Mouse (Mus musculus) hindbrain, embryonic 10.5 days (tissue): Measurements from ENCODE around the gene Tcea2. TPM values are rescaled to one million over a fixed set of nuclear protein-coding genes. Genes with fewer than 3 reads are reported as not detected.
A peak's percentile ranks its signal among the peaks of the same experiment; 100 is the strongest.

Experiments
- DNase-seq: peaks from one replicate; pipeline ENCODE4 v3.0.0-alpha.2; 2017; ENCODE audit warnings: low spot score
- H3K27ac ChIP-seq: fragments of 300-500 bp; sonication (generic); 2 replicates; pipeline ENCODE4 v1.5.1; 2016; ENCODE audit warnings: mild to moderate bottlenecking, moderate library complexity
- H3K27me3 ChIP-seq: fragments of 300-500 bp; sonication (generic); 2 replicates; pipeline ENCODE4 v1.6.1; 2016; ENCODE audit warnings: mild to moderate bottlenecking; ENCODE audit not compliant: poor library complexity, insufficient read depth, severe bottlenecking
- H3K36me3 ChIP-seq: fragments of 300-500 bp; sonication (generic); 2 replicates; pipeline ENCODE4 v1.6.1; 2016; ENCODE audit warnings: mild to moderate bottlenecking, moderate library complexity
- H3K4me1 ChIP-seq: fragments of 300-500 bp; sonication (generic); replicated peaks from 2 replicates; pipeline ENCODE4 v1.6.1; 2016; ENCODE audit warnings: mild to moderate bottlenecking
- H3K4me3 ChIP-seq: fragments of 300-500 bp; sonication (generic); 2 replicates; pipeline ENCODE4 v1.5.1; 2016; ENCODE audit warnings: mild to moderate bottlenecking, moderate library complexity
- H3K9me3 ChIP-seq: fragments of 300-500 bp; sonication (generic); 2 replicates; pipeline ENCODE4 v1.6.1; 2016; ENCODE audit warnings: mild to moderate bottlenecking, moderate library complexity
- WGBS: fragments of 180-500 bp; shearing (Covaris S2); methylation state at CpG from one replicate; pipeline ENCODE4 v1.1.7; 2016; 5-methylcytosine and 5-hydroxymethylcytosine counted together
- polyA plus RNA-seq: library from polyadenylated mRNA; unstranded; fragments of >200 nt; fragmentation: Nextera tagmentation; extraction: Ambion mirVana; gene quantifications from 2 replicates; pipeline ENCODE4 v1.2.1, GENCODE M21; 2016

The Tcea2 gene
- polyA plus RNA-seq, 1 experiment from 2014 or later = 17.7 TPM

DNA sequence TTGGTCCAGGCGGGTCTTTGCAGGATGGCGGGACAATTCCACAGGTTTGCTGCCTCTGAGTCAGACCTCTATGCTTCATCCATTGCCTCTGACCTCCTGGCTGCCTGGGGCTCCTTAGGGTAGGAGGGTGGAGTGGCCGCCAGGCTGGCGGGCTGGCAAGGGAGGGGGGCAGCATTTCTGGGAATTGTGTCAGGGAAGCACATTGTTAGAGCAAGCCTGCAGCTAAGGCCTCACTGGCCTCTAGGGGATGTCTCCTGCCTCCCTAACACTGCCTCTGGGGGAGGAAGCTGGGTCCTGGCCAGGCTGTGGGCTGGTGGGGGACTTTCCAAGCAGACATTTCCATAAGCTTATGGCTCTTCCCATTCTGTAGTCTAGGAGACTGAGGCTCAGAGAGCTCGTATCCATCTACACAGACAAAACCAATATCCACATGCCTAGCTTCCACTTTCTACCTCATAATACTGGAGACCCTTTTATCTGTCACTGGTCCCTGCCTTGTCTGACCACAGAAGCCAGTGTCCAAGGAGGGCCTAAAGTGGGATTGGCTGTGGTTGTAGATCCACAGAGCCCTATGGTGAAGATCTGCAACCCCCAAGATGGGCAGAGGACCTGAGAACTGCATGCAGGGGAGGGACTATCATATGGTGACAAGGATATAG, 2.9 kb upstream of the Tcea2 start:
- H3K27me3 ChIP-seq = peaks cover 32% of the 10 kb centered on the region
- peak overlapping the region; percentile 86 for H3K27ac ChIP-seq
- H3K4me3 ChIP-seq = no peak overlapping the region
- no peaks in the 10 kb centered on the region for H3K9me3 ChIP-seq
- no peaks in the 10 kb centered on the region for H3K36me3 ChIP-seq
- no peak for DNase-seq
- 54% methylated on average over 5 of the region's 5 CpGs for WGBS
- H3K4me1 ChIP-seq = peaks cover 74% of the 10 kb centered on the region

DNA sequence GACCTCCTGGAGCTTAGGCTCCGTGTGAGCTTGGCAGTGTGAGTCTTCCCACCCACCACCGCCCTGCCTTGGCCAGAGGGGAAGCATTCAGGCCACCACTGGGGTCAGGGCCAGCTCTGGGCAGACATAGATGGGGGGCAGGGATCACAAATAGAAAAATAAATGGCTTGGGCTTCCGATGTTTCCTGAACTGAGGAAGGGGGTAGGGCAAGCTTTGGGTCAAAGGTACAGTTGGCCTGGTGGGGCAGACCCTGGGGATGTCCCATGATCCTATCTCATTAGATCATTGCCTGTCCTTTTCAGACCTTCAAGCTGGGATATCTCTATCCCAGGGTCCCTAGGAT, 2.4 kb upstream of the Tcea2 start:
- Histone ChIP-seq H3K27me3 (peaks cover 27% of the 10 kb centered on the region), H3K36me3 (no peaks in the 10 kb centered on the region), H3K9me3 (no peaks in the 10 kb centered on the region), H3K4me1 (peaks cover 70% of the 10 kb centered on the region), H3K4me3 (no peak overlapping the region), H3K27ac (peak overlapping the region; percentile 86)
- 53% methylated on average over 3 of the region's 3 CpGs for WGBS
- DNase-seq = no peak

DNA sequence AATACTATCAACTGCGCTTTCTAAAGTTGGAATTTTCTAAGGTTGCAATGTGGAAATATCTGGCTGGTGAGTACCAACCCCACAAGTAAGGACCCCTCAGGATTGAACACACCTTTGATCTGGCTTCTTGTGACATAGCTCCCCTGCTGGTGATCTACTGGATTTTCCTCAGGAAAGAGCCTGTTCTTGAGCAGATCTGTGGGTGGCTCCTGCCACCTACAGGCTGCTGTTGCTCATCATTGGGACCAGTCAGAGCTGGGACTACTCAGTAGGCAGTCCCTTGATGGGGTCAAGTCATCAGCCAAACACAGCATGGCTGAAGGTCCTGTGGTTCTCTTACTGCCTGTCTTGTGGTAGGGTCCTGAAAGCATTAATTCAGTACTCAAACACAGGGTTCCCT, 1.3 kb upstream of the Tcea2 start:
- DNase-seq = peak; percentile 74
- Histone ChIP-seq H3K4me1 (peaks cover 60% of the 10 kb centered on the region), H3K36me3 (no peaks in the 10 kb centered on the region), H3K4me3 (no peak overlapping the region), H3K9me3 (no peaks in the 10 kb centered on the region), H3K27me3 (peaks cover 16% of the 10 kb centered on the region), H3K27ac (no peak overlapping the region)
- WGBS = 50% methylated on average over 1 of the region's 1 CpGs

DNA sequence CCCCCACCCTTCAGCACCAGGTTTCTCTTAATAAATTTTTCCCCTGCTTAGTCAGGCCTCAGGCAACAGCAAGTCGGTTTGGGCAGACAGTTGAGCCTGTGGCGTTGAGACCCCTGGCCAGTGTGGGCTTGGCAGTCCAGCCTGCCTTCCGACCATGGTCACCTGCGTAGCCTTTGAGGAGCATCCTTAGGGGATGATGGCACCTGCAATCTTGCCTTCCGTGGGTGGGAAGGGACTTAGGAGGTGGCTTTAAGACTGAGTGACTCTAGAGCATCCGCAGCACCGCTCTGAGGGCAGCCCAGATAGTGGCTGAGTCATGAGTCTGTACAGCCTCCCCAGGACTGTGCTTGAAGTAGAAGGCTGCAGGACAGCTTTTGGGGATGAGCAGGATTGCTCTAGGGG, 607 bp downstream of the Tcea2 start:
- Histone ChIP-seq H3K27me3 (0 out of 2 replicates have a peak, but pooled peaks cover 6% of the 10 kb centered on the region), H3K4me3 (peak overlapping the region; percentile 65), H3K4me1 (peaks cover 41% of the 10 kb centered on the region), H3K27ac (peak overlapping the region; percentile 91), H3K36me3 (peaks cover 11% of the 10 kb centered on the region), H3K9me3 (no peaks in the 10 kb centered on the region)
- 23% methylated on average over 7 of the region's 7 CpGs for WGBS
- DNase-seq = no peak

DNA sequence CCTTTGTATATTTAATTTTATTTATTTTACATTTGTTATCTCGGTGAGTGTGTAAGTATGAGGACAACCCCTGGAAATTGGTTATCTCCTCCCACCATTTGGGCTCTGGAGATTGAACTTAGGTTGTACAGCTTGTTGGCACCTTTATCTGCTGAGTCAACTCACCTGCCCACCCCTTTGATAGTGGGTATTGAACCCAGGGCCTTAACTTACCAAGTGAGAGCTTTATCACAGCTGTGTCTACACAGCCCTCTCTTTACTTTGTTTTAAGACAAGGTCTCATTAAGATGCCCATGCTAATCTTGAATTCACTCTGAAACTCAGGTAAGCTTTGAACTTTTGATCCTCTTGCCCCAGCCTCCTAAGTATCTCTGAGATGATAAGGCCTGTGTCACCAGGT, 1.9 kb downstream of the Tcea2 start:
- no peak overlapping the region for H3K27ac ChIP-seq
- H3K4me3 ChIP-seq = no peak overlapping the region
- H3K9me3 ChIP-seq = no peaks in the 10 kb centered on the region
- peaks cover 29% of the 10 kb centered on the region for H3K4me1 ChIP-seq
- H3K27me3 ChIP-seq = 0 out of 2 replicates have a peak, but pooled peaks cover 6% of the 10 kb centered on the region
- H3K36me3 ChIP-seq = peaks cover 23% of the 10 kb centered on the region
- no peak for DNase-seq
- WGBS = 97% methylated on average over 1 of the region's 1 CpGs

DNA sequence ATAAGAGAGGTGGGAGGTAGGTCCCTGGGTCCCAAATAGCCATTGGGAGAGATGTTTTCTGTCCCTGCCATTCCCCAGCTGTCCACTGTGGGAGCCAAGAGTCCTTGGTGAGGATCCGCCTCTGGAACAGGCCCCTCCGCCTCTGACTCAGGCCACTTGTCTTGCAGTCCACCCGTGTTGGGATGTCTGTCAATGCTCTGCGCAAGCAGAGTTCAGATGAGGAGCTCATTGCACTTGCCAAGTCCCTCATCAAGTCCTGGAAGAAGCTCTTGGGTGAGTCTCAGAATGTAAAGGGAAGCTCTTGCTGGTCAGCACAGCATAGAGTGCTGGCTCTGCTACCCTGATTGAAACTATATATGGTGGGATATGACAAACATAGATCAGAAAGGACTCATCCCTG, 3.3 kb downstream of the Tcea2 start:
- 63% methylated on average over 4 of the region's 4 CpGs for WGBS

DNA sequence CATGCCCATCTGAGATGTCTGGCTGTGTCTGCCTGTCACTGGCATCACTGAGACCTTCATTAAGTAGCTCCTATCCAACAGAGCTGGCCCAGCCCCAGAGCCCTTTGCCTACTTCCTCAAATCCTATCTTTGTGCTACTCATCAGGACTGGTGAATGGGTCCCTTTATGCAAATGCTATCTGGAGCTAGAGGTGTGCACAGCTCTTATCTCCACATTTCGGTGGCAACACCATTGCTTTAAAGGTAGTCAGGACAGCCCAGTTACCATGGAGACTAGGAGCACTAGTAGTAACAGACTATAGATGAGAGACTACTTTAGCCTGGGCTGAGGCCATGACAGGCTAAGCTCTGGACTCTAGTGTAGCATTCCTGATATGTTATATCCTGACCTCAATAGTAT, 4.6 kb downstream of the Tcea2 start:
- no peak overlapping the region for H3K27ac ChIP-seq
- WGBS = 88% methylated on average over 1 of the region's 1 CpGs

More for the DNA sequence above, 3.3 kb downstream of the Tcea2 start:
- H3K27me3 ChIP-seq = 0 out of 2 replicates have a peak, but pooled peaks cover 6% of the 10 kb centered on the region
- H3K9me3 ChIP-seq = no peaks in the 10 kb centered on the region
- peaks cover 24% of the 10 kb centered on the region for H3K4me1 ChIP-seq
- H3K4me3 ChIP-seq = no peak overlapping the region
- no peak overlapping the region for H3K27ac ChIP-seq
- no peak for DNase-seq
- H3K36me3 ChIP-seq = peaks cover 37% of the 10 kb centered on the region

DNA sequence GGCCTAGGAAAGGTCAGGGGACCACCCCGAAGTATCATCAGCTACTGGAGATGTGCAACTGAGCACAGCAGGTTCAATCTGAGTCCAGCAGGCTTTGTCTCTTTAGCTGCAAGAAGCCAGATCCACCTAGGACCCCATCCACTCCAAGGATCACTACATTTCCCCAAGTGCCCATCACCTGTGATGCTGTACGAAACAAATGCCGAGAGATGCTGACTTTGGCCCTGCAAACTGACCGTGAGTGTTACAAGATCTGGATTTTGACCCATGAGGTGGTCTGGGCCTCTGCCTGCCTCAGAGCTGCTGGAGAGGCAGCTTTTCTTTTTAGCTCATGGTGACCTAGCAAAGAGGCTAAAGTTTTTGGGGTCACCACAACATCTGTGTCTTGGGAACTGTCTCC, 5.6 kb downstream of the Tcea2 start:
- 97% methylated on average over 4 of the region's 4 CpGs for WGBS
- Histone ChIP-seq H3K9me3 (no peaks in the 10 kb centered on the region), H3K4me3 (no peak overlapping the region), H3K36me3 (peaks cover 60% of the 10 kb centered on the region), H3K27ac (no peak overlapping the region), H3K4me1 (peaks cover 7% of the 10 kb centered on the region), H3K27me3 (0 out of 2 replicates have a peak, but pooled peaks cover 5% of the 10 kb centered on the region)
- DNase-seq = no peak

More for the DNA sequence above, 4.6 kb downstream of the Tcea2 start:
- H3K36me3 ChIP-seq = peaks cover 51% of the 10 kb centered on the region
- no peak for DNase-seq
- no peak overlapping the region for H3K4me3 ChIP-seq
- 0 out of 2 replicates have a peak, but pooled peaks cover 6% of the 10 kb centered on the region for H3K27me3 ChIP-seq
- H3K4me1 ChIP-seq = peaks cover 15% of the 10 kb centered on the region
- no peaks in the 10 kb centered on the region for H3K9me3 ChIP-seq

DNA sequence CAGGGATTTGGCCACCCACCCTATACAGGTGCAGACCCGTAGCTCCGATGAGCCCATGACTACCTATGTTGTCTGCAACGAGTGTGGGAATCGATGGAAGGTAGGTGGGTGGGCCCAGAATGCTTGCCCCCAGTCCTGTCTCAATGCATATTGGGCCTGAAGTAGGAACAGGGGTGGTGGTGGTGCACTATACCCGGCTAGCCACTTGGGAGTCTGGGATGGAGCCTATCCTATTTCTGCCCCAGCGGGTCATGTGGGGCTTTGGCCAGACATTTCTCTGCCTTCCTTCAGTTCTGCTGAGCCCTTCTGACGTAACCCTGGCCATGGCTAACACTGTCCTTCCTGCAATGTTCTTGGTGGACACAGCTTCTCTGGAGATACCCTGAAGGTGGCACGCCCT, 7.5 kb downstream of the Tcea2 start:
- peaks cover 64% of the 10 kb centered on the region for H3K36me3 ChIP-seq
- WGBS = 94% methylated on average over 8 of the region's 8 CpGs
- no peaks in the 10 kb centered on the region for H3K9me3 ChIP-seq
- H3K27me3 ChIP-seq = no peaks in the 10 kb centered on the region
- no peak overlapping the region for H3K4me3 ChIP-seq
- H3K27ac ChIP-seq = no peak overlapping the region
- DNase-seq = peak; percentile 1
- peaks cover 5% of the 10 kb centered on the region for H3K4me1 ChIP-seq

DNA sequence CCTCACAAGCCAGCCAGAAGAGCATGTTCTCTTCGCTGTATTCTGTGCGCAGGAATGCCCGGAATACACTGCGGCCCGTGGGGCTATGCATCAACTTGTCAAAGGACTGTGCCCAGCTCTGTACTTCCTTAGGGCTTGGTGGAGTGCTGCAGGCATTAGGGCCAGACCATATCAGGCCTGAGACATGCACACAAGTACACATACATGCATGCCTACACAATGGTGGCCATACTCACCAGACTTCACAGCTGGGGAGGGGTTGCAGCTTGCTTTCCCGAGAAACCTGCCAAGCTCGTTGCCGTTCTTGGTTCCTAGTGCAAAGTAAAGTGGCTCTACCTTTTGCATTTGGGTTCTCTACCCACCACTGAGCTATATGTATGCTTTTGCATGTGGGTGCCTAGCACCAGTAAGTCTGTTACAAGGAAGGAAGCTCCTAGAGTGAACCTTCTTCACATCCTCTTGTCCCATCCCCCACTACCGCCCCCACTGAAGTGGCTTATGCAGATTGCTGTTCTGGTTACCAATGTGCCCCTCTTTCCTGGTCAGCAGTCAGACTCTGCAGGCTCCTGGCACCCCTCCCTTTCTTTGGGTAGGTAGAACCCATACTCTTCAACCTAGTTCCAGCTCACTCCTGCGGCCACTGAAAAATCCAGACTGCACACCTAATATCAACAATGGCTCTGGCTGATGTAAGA, 9.5 kb downstream of the Tcea2 start:
- Histone ChIP-seq H3K27ac (no peak overlapping the region), H3K9me3 (no peaks in the 10 kb centered on the region), H3K36me3 (peaks cover 62% of the 10 kb centered on the region), H3K27me3 (0 out of 2 replicates have a peak, but pooled peaks cover under 1% of the 10 kb centered on the region), H3K4me3 (no peak overlapping the region), H3K4me1 (peaks cover 23% of the 10 kb centered on the region)
- no peak for DNase-seq
- WGBS = 92% methylated on average over 10 of the region's 10 CpGs

DNA sequence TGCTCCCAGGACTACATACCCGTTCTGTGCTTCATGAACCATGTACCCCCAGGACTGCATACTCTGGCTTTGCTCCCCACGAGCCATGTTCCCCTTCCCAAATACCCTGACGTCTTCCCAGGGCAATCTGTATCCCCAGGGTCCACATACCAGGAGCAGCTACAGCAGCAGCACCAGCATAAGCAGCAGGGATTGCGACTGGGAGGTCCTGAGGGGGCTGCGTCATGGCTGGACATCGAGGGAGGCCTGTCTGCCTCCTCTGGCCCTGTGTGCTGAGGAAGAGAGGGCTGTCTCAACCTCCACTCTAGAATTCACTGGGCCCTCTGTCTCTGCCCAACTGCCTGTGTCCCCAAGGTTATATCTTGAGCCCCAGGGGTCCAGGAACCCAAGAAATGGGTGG, 11.0 kb downstream of the Tcea2 start:
- DNase-seq = no peak

DNA sequence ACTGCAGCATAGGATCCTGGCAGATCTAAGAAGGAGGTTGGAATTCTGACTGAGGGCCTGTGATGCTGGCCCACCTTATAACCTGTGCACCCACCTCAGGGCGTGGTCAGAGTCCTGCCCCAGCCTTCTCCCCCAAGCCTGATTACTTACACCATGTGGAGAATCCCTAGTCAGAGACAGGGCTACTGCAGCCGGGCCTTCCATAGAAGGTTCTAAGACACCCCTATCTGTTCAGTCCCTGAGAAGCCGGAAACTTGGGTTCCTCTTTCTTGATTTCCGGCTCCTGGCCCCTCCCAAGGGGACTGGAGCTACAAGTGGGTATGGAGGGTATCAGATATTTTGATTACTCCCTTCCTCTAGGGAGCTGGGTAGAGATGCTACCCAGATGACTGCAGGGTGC, 11.5 kb downstream of the Tcea2 start:
- H3K9me3 ChIP-seq = no peaks in the 10 kb centered on the region
- WGBS = 86% methylated on average over 4 of the region's 4 CpGs

More for the DNA sequence above, 11.0 kb downstream of the Tcea2 start:
- no peak overlapping the region for H3K27ac ChIP-seq
- no peaks in the 10 kb centered on the region for H3K9me3 ChIP-seq
- peaks cover 23% of the 10 kb centered on the region for H3K4me1 ChIP-seq
- WGBS = 89% methylated on average over 6 of the region's 6 CpGs
- H3K27me3 ChIP-seq = peaks cover 13% of the 10 kb centered on the region
- peaks cover 50% of the 10 kb centered on the region for H3K36me3 ChIP-seq
- H3K4me3 ChIP-seq = no peak overlapping the region

DNA sequence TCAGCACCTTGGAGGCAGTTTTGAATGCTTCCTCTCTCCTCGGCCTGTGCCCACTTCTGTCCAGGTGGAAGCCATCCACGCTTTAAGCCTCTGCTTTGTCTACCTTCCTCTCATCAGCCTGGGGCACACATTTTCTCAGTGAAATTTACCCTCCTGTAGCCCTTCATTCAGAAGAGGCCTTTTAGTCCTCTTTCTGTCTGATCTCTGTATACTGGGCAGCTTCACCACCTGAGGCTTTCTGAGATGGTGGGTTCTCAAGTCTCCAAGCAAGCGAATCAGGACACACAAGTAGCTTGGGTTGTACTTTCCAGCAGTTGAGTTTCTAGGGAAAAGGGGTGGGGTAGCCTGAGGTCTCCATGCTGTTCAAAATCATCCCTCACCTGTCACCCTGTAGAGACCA, 12.2 kb downstream of the Tcea2 start:
- H3K4me1 ChIP-seq = peaks cover 23% of the 10 kb centered on the region
- no peaks in the 10 kb centered on the region for H3K9me3 ChIP-seq
- peaks cover 38% of the 10 kb centered on the region for H3K36me3 ChIP-seq
- whole genome bisulfite sequencing = 91% methylated on average over 3 of the region's 3 CpGs
- DNase-seq = no peak
- peaks cover 25% of the 10 kb centered on the region for H3K27me3 ChIP-seq
- H3K4me3 ChIP-seq = peak overlapping the region; percentile 82
- H3K27ac ChIP-seq = no peak overlapping the region

More for the DNA sequence above, 11.5 kb downstream of the Tcea2 start:
- no peak overlapping the region for H3K27ac ChIP-seq
- peaks cover 18% of the 10 kb centered on the region for H3K27me3 ChIP-seq
- no peak for DNase-seq
- peaks cover 45% of the 10 kb centered on the region for H3K36me3 ChIP-seq
- H3K4me3 ChIP-seq = no peak overlapping the region
- peaks cover 23% of the 10 kb centered on the region for H3K4me1 ChIP-seq
